ENCODE assay signal across 9 mouse cellular contexts in the genomic region with DNA sequence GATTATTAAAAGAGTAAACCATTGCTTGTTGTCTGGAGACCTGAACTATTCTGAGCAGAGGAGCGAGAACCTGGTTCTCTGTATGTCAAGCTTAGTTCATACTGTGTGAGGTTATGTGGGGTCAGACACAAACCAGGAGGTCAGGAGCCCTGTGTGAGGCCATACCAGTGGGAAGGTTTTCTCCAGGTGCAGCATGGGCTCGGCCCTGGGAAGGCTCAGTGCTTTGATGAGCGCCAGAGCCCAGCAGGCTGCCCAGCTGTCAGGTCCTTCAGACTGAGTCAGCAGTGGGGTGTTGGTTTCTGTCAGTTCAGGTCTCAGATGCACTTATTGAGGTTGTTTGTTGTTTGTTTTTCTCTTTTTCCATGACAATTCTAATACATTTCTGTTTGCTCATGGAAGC.
"Had no signal": no experiment of that assay in that cellular context is flagged by ENCODE, and none has a peak within 500 bp of the region (broad histone marks: within the 10 kb centered on the region; RNA-seq: fewer than 3 reads in every experiment).

No protein-coding gene starts in this region.

- DNase-seq: kidney, adult 9 months; kidney, postnatal 14 days; layer of hippocampus, postnatal 36 days; liver, embryonic 13.5 days; liver, postnatal 0 days; right cerebral cortex, postnatal 14 days; thymus, postnatal 14 days had no signal

- H3K4me3 ChIP-seq: limb, embryonic 15.5 days; liver, embryonic 13.5 days; midbrain, embryonic 12.5 days had no signal

- H3K27ac ChIP-seq: limb, embryonic 15.5 days; liver, embryonic 13.5 days; midbrain, embryonic 12.5 days had no signal
